Mouse (Mus musculus) left cerebral cortex, adult 2 months (tissue): ENCODE data around the gene Gch1. TPM values are rescaled to one million over a fixed set of nuclear protein-coding genes. Genes with fewer than 3 reads are reported as not detected.
"Not testable (repeated sequence)": the region's sequence is repeated elsewhere in the genome, so short reads cannot be mapped to it uniquely, and the experiment has no call there.

Experiments used
- DNase-seq, 2 experiments: peaks; one replicate each; pipeline ENCODE4 v3.0.0; 2021 to 2022; ENCODE audit warnings: low spot score in 2 of 2, mixed read lengths in 1 of 2; ENCODE audit errors: extremely low spot score in 1 of 2
- H3K27ac ChIP-seq: fragments of 200-600 bp; 2 replicates; pipeline ENCODE4 v1.8.1; 2022
- H3K4me3 ChIP-seq: fragments of 200-600 bp; 2 replicates; pipeline ENCODE4 v1.8.1; 2022
- CTCF ChIP-seq: fragments of 200-600 bp; IDR thresholded peaks from 2 replicates; pipeline ENCODE4 v1.8.1; 2022; ENCODE audit warnings: antibody characterized with exemption, mild to moderate bottlenecking, moderate library complexity
- intact Hi-C: fragments of 180-260 bp; cut with DNase I; formaldehyde crosslinking; loops from one replicate; pipeline ENCODE4 v1.15.1; 2025
- total RNA-seq, 2 experiments: library from RNA; stranded (reverse); gene quantifications; 2 replicates each; pipeline ENCODE4 v1.2.3; 2021

Gene Gch1
- total RNA-seq, 2 experiments from 2014 or later, result 1.2 to 1.9 TPM

- Histone ChIP-seq H3K27ac (no peak overlapping the region), H3K4me3 (no peak overlapping the region)
- DNase-seq, result no peak
- intact Hi-C loops, result no loop called here
- TF ChIP-seq CTCF, result no peak
Measured at GRCm38 (mm10) chr14:47144326-47144725, 44.9 kb downstream of the Gch1 start.

- Histone ChIP-seq H3K4me3 (no peak overlapping the region), H3K27ac (no peak overlapping the region)
- intact Hi-C loops, result no loop called here
- no peak for DNase-seq
- no peak for TF ChIP-seq CTCF
Measured at GRCm38 (mm10) chr14:47138853-47139252, 50.4 kb downstream of the Gch1 start.

- Histone ChIP-seq H3K27ac (no peak overlapping the region), H3K4me3 (no peak overlapping the region)
- intact Hi-C loops, result no loop called here
- TF ChIP-seq CTCF, result no peak
- DNase-seq, result no peak
Measured at GRCm38 (mm10) chr14:47136637-47137036, 52.6 kb downstream of the Gch1 start.

- TF ChIP-seq CTCF, result no peak
- intact Hi-C loops, result no loop called here
- Histone ChIP-seq H3K4me3 (no peak overlapping the region), H3K27ac (no peak overlapping the region)
- no peak for DNase-seq
Measured at GRCm38 (mm10) chr14:47133948-47134347, 55.3 kb downstream of the Gch1 start.

- intact Hi-C loops, result no loop called here
- DNase-seq, result no peak
- Histone ChIP-seq H3K27ac (no peak overlapping the region), H3K4me3 (no peak overlapping the region)
- no peak for TF ChIP-seq CTCF
Measured at GRCm38 (mm10) chr14:47127987-47128386, 61.2 kb downstream of the Gch1 start.

- Histone ChIP-seq H3K4me3 (no peak overlapping the region), H3K27ac (no peak overlapping the region)
- intact Hi-C loops, result no loop called here
- TF ChIP-seq CTCF, result no peak; the same call in 1 of the 2 replicates
- DNase-seq, result no peak
Measured at GRCm38 (mm10) chr14:47117522-47117921, 71.7 kb downstream of the Gch1 start.

- H3K27ac ChIP-seq, result no peak overlapping the region
- TF ChIP-seq CTCF, result no peak
- H3K4me3 ChIP-seq, result no peak overlapping the region
- intact Hi-C loops, result no loop called here
- no peak for DNase-seq
Measured at GRCm38 (mm10) chr14:47116062-47116762, 73.0 kb downstream of the Gch1 start.

GRCm38 (mm10) chr14:47115154-47115553 lies 74.1 kb downstream of the Gch1 start:
- Histone ChIP-seq H3K4me3 (no peak overlapping the region), H3K27ac (no peak overlapping the region)
- TF ChIP-seq CTCF, result no peak
- intact Hi-C loops, result no loop called here
- DNase-seq, result no peak

GRCm38 (mm10) chr14:47111341-47111740 lies 77.9 kb downstream of the Gch1 start:
- intact Hi-C loops, result no loop called here
- no peak for TF ChIP-seq CTCF
- DNase-seq, result no peak
- H3K4me3 ChIP-seq, result no peak overlapping the region
- H3K27ac ChIP-seq, result no peak overlapping the region

GRCm38 (mm10) chr14:47110391-47110790 lies 78.8 kb downstream of the Gch1 start:
- intact Hi-C loops, H3K4me3 ChIP-seq, H3K27ac ChIP-seq, DNase-seq: not testable (repeated sequence)

GRCm38 (mm10) chr14:47107461-47107860 lies 81.8 kb downstream of the Gch1 start:
- Histone ChIP-seq H3K4me3 (no peak overlapping the region), H3K27ac (no peak overlapping the region)
- DNase-seq, result no peak
- intact Hi-C loops, result no loop called here
- no peak for TF ChIP-seq CTCF

- no peak overlapping the region for H3K27ac ChIP-seq
- intact Hi-C loops, result no loop called here
- TF ChIP-seq CTCF, result no peak
- H3K4me3 ChIP-seq, result no peak overlapping the region
- no peak for DNase-seq
Measured at GRCm38 (mm10) chr14:47105755-47106154, 83.5 kb downstream of the Gch1 start.

GRCm38 (mm10) chr14:47105174-47105557 lies 84.0 kb downstream of the Gch1 start:
- TF ChIP-seq CTCF, result no peak
- intact Hi-C loops, result no loop called here
- DNase-seq, result no peak
- Histone ChIP-seq H3K27ac (no peak overlapping the region), H3K4me3 (no peak overlapping the region)
